9 mouse cellular contexts compared by ENCODE assay signal in the genomic region with DNA sequence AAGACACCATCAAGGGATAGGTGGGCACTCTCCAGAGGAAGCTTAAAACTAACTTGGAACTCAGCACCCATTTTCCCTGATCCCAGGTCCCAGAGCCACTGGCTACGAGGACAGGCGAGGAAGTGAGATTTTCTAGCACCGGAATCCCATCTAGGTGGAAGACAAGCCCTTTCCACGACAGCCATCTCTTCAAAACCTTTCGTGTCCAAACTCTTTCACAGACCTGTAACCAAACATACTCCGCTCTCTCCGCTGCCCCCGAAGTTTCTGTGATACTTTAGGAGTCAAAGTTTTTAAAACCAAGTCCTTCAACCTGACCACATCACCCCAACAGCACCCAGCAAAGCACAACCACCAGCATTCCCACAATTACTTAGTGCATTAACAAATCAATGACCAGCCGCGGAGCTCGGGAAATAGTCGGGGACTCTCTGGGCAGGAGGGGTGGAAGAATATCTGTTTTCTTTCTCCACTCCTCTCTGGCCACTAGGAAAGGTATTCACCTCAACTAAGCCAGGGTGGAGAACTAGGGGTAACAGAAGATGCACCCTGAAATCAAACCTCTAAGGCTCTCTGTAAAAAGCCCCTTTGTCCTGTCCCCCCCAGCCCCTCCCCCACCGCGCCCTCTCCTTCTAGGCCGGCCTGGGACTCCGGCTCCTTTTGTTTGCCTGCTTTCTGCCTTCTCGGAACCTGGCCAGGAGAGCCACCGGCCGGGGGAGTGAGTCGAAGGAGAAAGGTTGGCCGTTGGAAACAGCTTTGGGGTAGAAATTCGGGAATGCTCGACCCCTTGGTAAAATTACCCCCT. TPM values are rescaled to one million over a fixed set of nuclear protein-coding genes. Genes with fewer than 3 reads are reported as not detected.
A peak's percentile ranks its signal among the peaks of the same experiment; 100 is the strongest.
DNase-seq lines count a peak whose midpoint lies in the region; ATAC-seq lines count a peak whose summit lies in the region.
"Had no signal": no experiment of that assay in that cellular context is flagged by ENCODE, and none has a peak within 500 bp of the region (broad histone marks: within the 10 kb centered on the region; RNA-seq: fewer than 3 reads in every experiment).

No protein-coding gene starts in this region.

- H3K9me3 ChIP-seq in forebrain, embryonic 11.5 days (ENCODE audit: control insufficient read depth, low read length): no peaks in the 10 kb centered on the region
- H3K9me3 ChIP-seq in liver, embryonic 15.5 days (replicated peaks): no peaks in the 10 kb centered on the region

- ATAC-seq in forebrain, embryonic 11.5 days (replicated peaks; ENCODE audit: low FRiP score): no peak
- ATAC-seq in liver, embryonic 15.5 days (ENCODE audit: insufficient read depth): no peak

- DNase-seq in urinary bladder, postnatal 14 days (ENCODE audit: low spot score): peak; percentile 13
- no peak for DNase-seq in urinary bladder, adult 2 months (ENCODE audit: low spot score)
- DNase-seq in forebrain, embryonic 11.5 days (ENCODE audit: low spot score): peak; percentile 77
- DNase-seq in thymus, postnatal 14 days: no peak
- DNase-seq in cerebellum, adult 9-10 months: no peak
- DNase-seq in heart, postnatal 4 days: no peak

- H3K9ac ChIP-seq in forebrain, embryonic 11.5 days (ENCODE audit: low read length): peak overlapping the region; percentile 83
- H3K9ac ChIP-seq in liver, embryonic 15.5 days: no peak overlapping the region

- H3K4me3 ChIP-seq in forebrain, embryonic 11.5 days (ENCODE audit: low read depth, low read length): peak overlapping the region; percentile 64
- peak overlapping the region; percentile 56 for H3K4me3 ChIP-seq in liver, embryonic 15.5 days (replicated peaks)

- peak overlapping the region; percentile 44 for H3K27ac ChIP-seq in forebrain, embryonic 11.5 days (ENCODE audit: low read depth, low read length)
- no peak overlapping the region for H3K27ac ChIP-seq in liver, embryonic 15.5 days (replicated peaks)

- WGBS in forebrain, embryonic 11.5 days: under 1% methylated on average over 23 of the region's 23 CpGs
- 6% methylated on average over 23 of the region's 23 CpGs for WGBS in liver, embryonic 15.5 days (ENCODE audit: insufficient replicate concordance)

- H3K36me3 ChIP-seq in forebrain, embryonic 11.5 days (ENCODE audit: control insufficient read depth, insufficient read depth, low read length): no peaks in the 10 kb centered on the region
- H3K36me3 ChIP-seq in liver, embryonic 15.5 days (replicated peaks): no peaks in the 10 kb centered on the region

- peak overlapping the region; percentile 75 for H3K4me2 ChIP-seq in forebrain, embryonic 11.5 days (ENCODE audit: low read depth, low read length, severe bottlenecking)
- peak overlapping the region; percentile 75 for H3K4me2 ChIP-seq in liver, embryonic 15.5 days

- no peaks in the 10 kb centered on the region for H3K27me3 ChIP-seq in forebrain, embryonic 11.5 days (ENCODE audit: control insufficient read depth, insufficient read depth, low read length)
- H3K27me3 ChIP-seq in liver, embryonic 15.5 days: peaks cover 78% of the 10 kb centered on the region

- H3K4me1 ChIP-seq in forebrain, embryonic 11.5 days (replicated peaks; ENCODE audit: control insufficient read depth, insufficient read depth, low read length): peaks cover 35% of the 10 kb centered on the region
- H3K4me1 ChIP-seq in liver, embryonic 15.5 days (replicated peaks): peaks cover 24% of the 10 kb centered on the region

RNA-seq across cellular contexts. Expression of a gene that starts 0.9 kb away (rescaled TPM):
- polyA plus RNA-seq in urinary bladder, adult 2 months (2012; rRNA removed): 22.4 and 24.3 TPM in 2 replicates
- 19.5 and 19.8 TPM in 2 replicates for polyA plus RNA-seq in forebrain, embryonic 11.5 days (2014; fragmentation: Nextera tagmentation; extraction: Ambion mirVana)
- 0.18 and 0.31 TPM in 2 replicates for polyA plus RNA-seq in liver, embryonic 15.5 days (2015; fragmentation: Nextera tagmentation; extraction: Ambion mirVana)
- not detected for total RNA-seq in heart, postnatal 4 days (2021)
- total RNA-seq: common myeloid progenitor, adult 5-6 weeks had no signal

RNA-seq across cellular contexts. Expression of a gene that starts 20.6 kb away (rescaled TPM):
- polyA plus RNA-seq in urinary bladder, adult 2 months (2012; rRNA removed): 2.0 and 3.1 TPM in 2 replicates
- 0.41 TPM in 1 of 2 replicates, not detected in the other for polyA plus RNA-seq in forebrain, embryonic 11.5 days (2014; fragmentation: Nextera tagmentation; extraction: Ambion mirVana)
- not detected in 2 replicates for polyA plus RNA-seq in liver, embryonic 15.5 days (2015; fragmentation: Nextera tagmentation; extraction: Ambion mirVana)
- not detected for total RNA-seq in heart, postnatal 4 days (2021)
- total RNA-seq: common myeloid progenitor, adult 5-6 weeks had no signal
- polyA plus RNA-seq: spleen, adult 2 months had no signal

RNA-seq across cellular contexts. Expression of a gene that starts 27.5 kb away (rescaled TPM):
- 0.06 and 0.10 TPM in 2 replicates for polyA plus RNA-seq in urinary bladder, adult 2 months (2012; rRNA removed)
- polyA plus RNA-seq in forebrain, embryonic 11.5 days (2014; fragmentation: Nextera tagmentation; extraction: Ambion mirVana): not detected in 2 replicates
- not detected in 2 replicates for polyA plus RNA-seq in liver, embryonic 15.5 days (2015; fragmentation: Nextera tagmentation; extraction: Ambion mirVana)
- not detected for total RNA-seq in heart, postnatal 4 days (2021)
- total RNA-seq: common myeloid progenitor, adult 5-6 weeks had no signal

Comparison
In these comparisons a context has a peak if more than half of its experiments do, and no peak if none do; other contexts are left out.
1. DNase-seq: peak in urinary bladder, postnatal 14 days (single experiment) and forebrain, embryonic 11.5 days (single experiment); none in urinary bladder, adult 2 months (single experiment), thymus, postnatal 14 days (single experiment), cerebellum, adult 9-10 months (single experiment) and heart, postnatal 4 days (single experiment).
2. RNA of a gene that starts 0.9 kb away (polyA plus RNA-seq): 22.4 to 24.3 TPM in urinary bladder, adult 2 months and 19.5 to 19.8 TPM in forebrain, embryonic 11.5 days; 0.18 to 0.31 TPM in liver, embryonic 15.5 days; every median in the first group is over 10 times any median in the second.